Mouse (Mus musculus) CD4-positive, CD25-positive, alpha-beta regulatory T cell, adult 4 months (primary cell): ENCODE measurements around the gene Ccno. TPM values are rescaled to one million over a fixed set of nuclear protein-coding genes. Genes with fewer than 3 reads are reported as not detected.
A peak's percentile ranks its signal among the peaks of the same experiment; 100 is the strongest.

Source experiments
- ATAC-seq: one replicate; pipeline ENCODE4 v1.8.0; 2017
- polyA plus RNA-seq, 2 experiments: library from polyadenylated mRNA; unstranded; fragments of 100-300 nt; shearing (Covaris generic); gene quantifications; one replicate each; pipeline ENCODE4 v1.2.1; 2017

The Ccno gene
- not detected for polyA plus RNA-seq

DNA sequence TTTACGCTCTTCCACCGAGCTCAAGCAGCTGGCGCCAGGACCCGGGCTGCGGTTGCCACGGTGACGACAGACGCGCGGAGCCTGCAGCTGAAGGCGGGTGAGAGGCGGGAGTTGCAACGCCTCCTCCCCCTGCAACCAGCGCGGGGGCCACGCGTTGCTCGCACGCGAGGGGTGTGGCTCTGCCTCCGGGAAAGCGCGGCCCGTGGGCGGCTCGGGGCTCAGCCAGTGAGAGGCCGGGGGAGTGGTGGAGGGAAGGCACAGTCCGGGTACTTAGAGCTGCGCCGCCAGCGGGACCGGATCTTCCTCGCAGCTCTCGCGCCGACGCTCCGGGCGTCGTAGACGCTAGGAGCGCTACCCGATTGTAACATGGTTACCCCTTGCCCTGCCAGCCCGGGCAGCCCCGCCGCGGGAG lies at the start of gene Ccno:
Gene Ccno (plus strand): TSS at position 271 of the 412 bp plus-strand sequence.
- ATAC-seq: peak; percentile 94

- ATAC-seq: no peak
These were observed 49.5 kb upstream of the Ccno start for GRCm38 (mm10) chr13:112938130-112938529.

DNA sequence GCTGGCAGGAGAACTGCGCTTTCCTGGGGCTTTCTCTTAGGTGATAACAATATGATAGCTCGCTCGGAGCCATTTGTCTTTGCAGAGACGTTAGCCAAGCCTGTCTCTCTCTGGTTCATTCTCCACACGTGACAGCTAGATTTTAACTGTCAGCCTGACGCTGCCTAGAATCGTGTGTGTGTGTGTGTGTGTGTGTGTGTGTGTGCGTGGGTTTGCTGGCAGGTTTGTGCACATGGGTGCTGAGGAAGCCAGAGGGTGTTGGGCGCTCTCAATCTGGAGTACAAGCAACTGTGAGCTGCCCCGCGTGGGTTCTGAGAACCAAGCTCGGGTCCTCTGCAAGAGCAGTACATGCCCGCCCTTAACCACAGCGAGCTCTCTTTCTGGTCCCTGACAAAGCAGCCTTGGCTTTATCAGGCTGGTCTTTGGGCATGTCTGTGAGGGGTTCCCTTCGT lies 45.7 kb upstream of the Ccno start:
- ATAC-seq: no peak

- ATAC-seq: no peak
These were observed 42.3 kb upstream of the Ccno start for GRCm38 (mm10) chr13:112945312-112945711.

DNA sequence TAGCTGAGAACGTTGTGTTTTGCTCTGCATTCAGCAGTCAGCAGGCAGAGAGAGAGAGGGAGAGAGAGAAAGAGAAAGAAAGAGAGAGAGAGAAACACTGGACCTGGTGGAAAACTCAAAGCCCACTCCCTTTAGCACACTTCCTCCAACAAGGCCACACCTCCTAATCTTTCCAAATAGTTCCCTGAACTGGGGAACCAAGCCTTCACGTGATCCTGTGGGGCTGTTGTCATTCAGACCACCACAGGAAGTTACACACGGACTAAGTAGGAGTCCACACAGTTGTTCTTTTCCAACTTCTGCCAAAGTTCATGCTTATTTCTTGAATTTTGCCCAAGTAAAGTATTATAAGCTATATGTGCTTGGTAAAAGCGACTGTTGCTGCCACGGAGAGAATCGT lies 41.7 kb upstream of the Ccno start:
- no peak for ATAC-seq

DNA sequence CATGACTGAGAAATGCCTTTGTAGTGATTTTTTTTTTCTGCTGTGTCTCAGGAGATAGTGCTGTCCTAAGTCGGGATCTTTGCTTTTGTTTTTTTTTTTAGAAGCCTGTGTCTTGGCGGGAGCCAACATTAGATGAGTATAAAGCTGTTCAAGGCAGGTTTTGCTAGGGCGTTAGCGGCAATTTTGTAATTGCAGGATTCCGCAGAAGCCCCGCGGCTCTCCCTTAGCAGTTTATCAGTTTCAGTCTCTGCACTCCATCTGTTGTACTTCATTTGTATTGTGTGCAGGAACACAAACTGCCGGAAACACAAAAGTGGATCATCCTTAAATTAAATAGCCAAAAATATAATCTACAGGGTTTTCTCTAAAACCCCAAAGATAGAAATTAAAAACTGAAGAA lies 33.5 kb upstream of the Ccno start:
- no peak for ATAC-seq

DNA sequence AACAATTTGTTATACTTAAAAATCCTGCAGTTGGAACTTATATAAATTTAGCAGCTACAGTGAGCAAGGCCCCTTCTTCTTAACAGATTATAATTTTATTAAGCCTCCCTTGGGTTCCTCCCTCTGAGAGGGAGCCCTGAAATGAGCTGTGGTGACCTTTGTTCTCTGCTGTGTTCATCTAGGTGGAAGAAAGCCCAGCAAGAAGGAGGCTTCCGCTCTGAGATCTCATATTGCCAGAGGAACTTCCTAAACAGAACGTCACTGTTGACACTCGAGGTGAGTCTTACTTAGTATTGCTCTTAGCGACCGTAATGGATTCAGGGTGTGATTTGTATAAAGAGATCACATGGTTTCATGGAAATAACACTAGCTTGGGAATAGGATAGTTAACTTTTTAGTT lies 24.5 kb upstream of the Ccno start:
- no peak for ATAC-seq

DNA sequence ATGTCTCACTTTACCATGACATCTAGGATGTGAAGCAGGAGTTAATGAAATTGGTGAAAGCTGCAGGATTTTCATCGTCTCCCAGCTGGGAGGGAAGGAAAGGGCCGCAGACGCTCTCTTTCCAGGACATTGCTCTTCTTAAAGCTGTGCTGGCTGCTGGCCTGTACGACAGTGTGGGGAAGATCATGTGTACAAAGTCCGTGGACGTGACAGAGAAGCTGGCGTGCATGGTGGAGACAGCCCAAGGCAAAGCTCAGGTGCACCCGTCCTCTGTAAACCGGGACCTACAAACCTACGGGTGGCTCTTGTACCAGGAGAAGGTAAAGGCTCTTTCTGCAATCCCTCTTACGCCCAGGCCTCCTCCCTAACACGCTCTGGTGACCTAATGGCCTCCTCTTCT lies 23.2 kb upstream of the Ccno start:
- no peak for ATAC-seq

GRCm38 (mm10) chr13:112967267-112967666 lies 20.3 kb upstream of the Ccno start:
- no peak for ATAC-seq

- no peak for ATAC-seq
These were observed 10.9 kb upstream of the Ccno start for GRCm38 (mm10) chr13:112976720-112977119.

DNA sequence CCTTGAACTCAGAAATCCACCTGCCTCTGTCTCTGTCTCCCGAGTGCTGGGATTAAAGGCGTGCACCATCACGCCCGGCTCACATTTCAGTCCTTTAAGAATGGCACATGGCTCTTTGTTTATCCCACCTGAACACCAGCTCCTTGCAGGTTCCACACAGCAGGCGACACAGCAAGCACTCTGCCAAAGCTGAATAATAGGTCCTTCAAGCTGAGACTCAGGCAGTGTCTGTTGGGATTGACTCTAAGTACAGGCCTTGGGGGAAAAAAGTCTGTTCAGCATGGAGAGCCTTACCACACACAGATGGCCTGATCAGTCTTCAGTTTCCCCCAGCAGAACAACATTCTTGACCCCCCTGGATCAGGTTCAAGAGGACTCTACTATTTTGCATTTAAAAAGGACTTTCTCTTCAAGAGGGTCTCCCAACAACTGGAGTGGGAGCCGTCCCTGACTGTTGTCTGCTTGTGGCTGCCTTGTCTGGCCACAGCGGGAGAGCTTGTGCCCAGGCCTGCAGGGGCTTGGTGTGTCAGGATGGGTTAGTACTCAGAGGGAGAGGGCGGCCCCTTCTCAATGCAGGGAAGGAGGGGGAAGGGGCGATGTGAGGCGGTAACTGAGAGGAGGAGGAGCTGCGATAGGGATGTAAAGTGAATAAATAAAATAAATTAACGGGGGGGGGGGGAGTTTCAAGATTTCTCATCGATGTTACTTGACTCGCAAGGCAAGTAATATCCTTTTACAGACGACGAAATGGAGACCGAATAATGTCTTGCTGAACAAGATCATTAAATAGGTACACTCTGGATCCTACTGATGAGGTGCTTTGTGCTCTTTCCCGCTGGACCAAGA lies 1.8 kb upstream of the Ccno start:
- no peak for ATAC-seq

DNA sequence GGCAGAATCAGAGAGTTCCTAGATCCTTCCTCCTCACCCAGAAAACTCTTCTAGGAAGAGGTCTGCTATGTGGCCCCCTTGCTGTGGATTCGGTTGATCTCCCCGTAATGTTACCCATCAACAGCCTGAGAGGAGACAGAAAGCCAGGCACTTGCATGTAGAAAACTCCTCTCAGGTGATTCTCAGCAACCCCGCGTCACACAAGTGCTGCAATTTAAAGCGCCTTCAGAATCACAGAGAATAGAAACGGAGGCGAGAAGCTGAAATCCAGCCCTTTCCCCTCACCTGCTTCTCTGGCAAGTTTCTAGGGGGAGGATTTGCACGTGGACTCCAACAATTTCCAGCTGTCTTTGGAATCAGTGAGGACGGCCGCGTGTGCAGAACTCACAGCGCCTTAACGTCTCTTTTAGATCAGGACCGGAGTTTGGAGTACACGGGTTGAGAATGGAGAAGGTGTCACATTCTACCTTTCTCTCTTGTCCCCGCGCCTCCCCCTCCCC lies 1.1 kb upstream of the Ccno start:
- no peak for ATAC-seq

DNA sequence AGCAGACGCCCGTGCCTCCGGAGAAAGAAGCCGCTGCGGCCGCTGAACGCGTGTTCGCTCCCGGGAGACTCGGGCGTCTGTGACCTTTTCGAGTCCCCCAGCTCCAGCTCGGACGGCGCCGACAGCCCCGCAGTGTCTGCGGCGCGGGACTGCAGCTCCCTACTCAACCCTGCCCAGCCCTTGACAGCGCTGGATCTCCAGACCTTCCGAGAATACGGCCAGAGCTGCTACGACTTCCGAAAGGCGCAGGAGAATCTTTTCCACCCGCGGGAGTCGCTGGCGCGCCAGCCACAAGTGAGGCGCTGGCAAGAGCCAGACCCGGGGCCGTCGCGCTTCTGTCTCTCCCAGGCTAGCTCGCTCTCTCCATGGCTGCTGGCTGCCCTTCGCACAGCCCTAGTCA lies 389 bp downstream of the Ccno start:
- ATAC-seq: peak; percentile 8

- ATAC-seq: no peak
These were observed 1.3 kb downstream of the Ccno start for GRCm38 (mm10) chr13:112988866-112989265.

DNA sequence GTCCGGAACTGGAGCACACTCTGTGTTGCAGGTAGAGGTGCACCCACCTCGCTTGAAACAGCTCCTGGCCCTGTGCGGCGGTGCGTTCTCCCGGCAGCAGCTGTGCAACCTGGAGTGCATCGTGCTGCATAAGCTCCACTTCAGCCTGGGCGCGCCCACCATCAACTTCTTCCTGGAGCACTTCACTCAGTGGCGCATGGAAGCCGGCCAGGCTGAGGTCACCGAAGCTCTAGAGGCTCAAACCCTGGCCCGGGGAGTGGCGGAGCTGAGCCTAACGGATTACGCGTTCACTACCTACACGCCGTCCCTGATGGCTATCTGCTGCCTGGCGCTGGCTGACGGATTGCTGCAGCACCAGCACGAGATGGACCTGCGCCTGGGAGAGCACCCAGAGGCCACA lies 1.9 kb downstream of the Ccno start:
- no peak for ATAC-seq

DNA sequence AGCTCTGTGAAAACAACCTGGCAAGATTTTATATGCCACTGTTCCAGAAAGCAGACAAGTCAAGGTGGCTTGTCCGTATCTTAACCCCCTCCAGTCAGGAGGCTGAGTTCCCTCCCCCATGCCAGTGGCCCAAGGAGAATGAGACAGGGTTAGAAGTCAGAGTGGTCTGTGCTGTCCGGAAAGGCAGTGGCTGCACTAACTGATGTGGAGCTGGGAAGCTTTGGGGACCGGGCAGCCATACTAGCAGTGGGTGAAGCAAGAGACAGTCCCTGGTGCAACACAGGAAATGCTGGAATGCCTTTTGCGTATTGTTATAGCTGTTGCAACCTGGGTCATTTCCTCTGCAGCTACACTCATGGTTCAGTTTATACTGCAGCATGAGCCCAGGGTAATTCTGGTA lies 2.7 kb downstream of the Ccno start:
- no peak for ATAC-seq

GRCm38 (mm10) chr13:112993531-112994152 lies 6.0 kb downstream of the Ccno start, which contains the start of gene Mcidas:
Gene Mcidas, plus strand, starts transcription at chr13:112993845.
- ATAC-seq: peak; percentile 21

DNA sequence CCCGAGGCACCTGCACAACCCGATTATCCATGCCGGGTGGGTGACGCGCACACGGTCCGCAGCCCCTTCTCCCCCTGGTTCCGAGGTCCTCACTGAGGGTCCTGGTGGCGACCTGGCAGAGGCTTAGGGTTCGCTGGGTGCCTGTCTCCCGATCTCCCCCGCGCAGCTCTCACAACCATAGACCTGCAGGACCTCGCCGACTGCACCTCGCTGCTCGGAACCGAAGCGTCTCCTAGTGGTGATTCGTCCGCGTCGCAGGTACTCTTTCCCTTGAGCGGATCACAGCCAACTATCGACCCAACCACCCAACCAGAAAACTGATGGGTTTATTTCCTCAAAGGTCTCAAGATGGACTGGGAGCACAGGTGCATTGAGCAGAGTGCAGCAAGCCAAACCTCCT lies 6.6 kb downstream of the Ccno start:
- ATAC-seq: peak; percentile 84

- ATAC-seq: no peak
These were observed 8.8 kb downstream of the Ccno start for GRCm38 (mm10) chr13:112996407-112996806.

- no peak for ATAC-seq
These were observed 9.8 kb downstream of the Ccno start for GRCm38 (mm10) chr13:112997369-112997768.

- ATAC-seq: peak; percentile 62
These were observed 11.0 kb downstream of the Ccno start for GRCm38 (mm10) chr13:112998427-112999201.

GRCm38 (mm10) chr13:113000090-113000489 lies 12.5 kb downstream of the Ccno start:
- ATAC-seq: no peak
